Mouse (Mus musculus): ENCODE data around the gene Klf7. TPM values are rescaled to one million over a fixed set of nuclear protein-coding genes. Genes with fewer than 3 reads are reported as not detected.
A peak's percentile ranks its signal among the peaks of the same experiment; 100 is the strongest.

The Klf7 gene
- polyA plus RNA-seq, 1 experiment from 2014 or later: 53.2 TPM

GRCm38 (mm10) chr1:64035087-64035791, 86.8 kb downstream of the Klf7 start:
- H3K4me3 ChIP-seq: no peak overlapping the region
- no peak overlapping the region for H3K4me2 ChIP-seq (replicated peaks)
- no peak for ATAC-seq (ENCODE audit: low FRiP score)
- no peak overlapping the region; the same call in 1 of the 2 replicates for H3K27ac ChIP-seq
- no peak overlapping the region for H3K9ac ChIP-seq
- 70% methylated on average over 15 of the region's 15 CpGs for WGBS
- H3K4me1 ChIP-seq: peaks cover 33% of the 10 kb centered on the region
- no peaks in the 10 kb centered on the region for H3K9me3 ChIP-seq (replicated peaks)
- H3K27me3 ChIP-seq: no peaks in the 10 kb centered on the region
- H3K36me3 ChIP-seq: peaks cover 15% of the 10 kb centered on the region

GRCm38 (mm10) chr1:64032502-64033231, 89.4 kb downstream of the Klf7 start:
- Histone ChIP-seq H3K4me1 (peaks cover 18% of the 10 kb centered on the region), H3K4me3 (no peak overlapping the region), H3K9ac (no peak overlapping the region), H3K27ac (no peak overlapping the region), H3K36me3 (peaks cover 15% of the 10 kb centered on the region), H3K9me3 (replicated peaks) (no peaks in the 10 kb centered on the region), H3K4me2 (replicated peaks) (no peak overlapping the region), H3K27me3 (no peaks in the 10 kb centered on the region)
- no peak for ATAC-seq (ENCODE audit: low FRiP score)
- 85% methylated on average over 9 of the region's 9 CpGs for WGBS

GRCm38 (mm10) chr1:64021986-64022385, 100.1 kb downstream of the Klf7 start:
- no peak overlapping the region for H3K27ac ChIP-seq
- H3K4me2 ChIP-seq (replicated peaks): no peak overlapping the region
- 89% methylated on average over 3 of the region's 3 CpGs for WGBS
- H3K9ac ChIP-seq: no peak overlapping the region
- H3K4me3 ChIP-seq: no peak overlapping the region
- ATAC-seq (ENCODE audit: low FRiP score): no peak
- no peaks in the 10 kb centered on the region for H3K9me3 ChIP-seq (replicated peaks)
- no peaks in the 10 kb centered on the region for H3K36me3 ChIP-seq
- H3K27me3 ChIP-seq: no peaks in the 10 kb centered on the region
- H3K4me1 ChIP-seq: peaks cover 24% of the 10 kb centered on the region; the same call in 1 of the 2 replicates

GRCm38 (mm10) chr1:64020672-64021635, 101.1 kb downstream of the Klf7 start:
- Histone ChIP-seq H3K27me3 (no peaks in the 10 kb centered on the region), H3K9ac (no peak overlapping the region), H3K27ac (0 out of 2 replicates have a peak overlapping the region, but pooled peaks have one; percentile 41), H3K4me1 (peaks cover 24% of the 10 kb centered on the region; the same call in 1 of the 2 replicates), H3K4me3 (no peak overlapping the region), H3K4me2 (replicated peaks) (peak overlapping the region; percentile 15), H3K36me3 (no peaks in the 10 kb centered on the region), H3K9me3 (replicated peaks) (no peaks in the 10 kb centered on the region)
- no peak for ATAC-seq (ENCODE audit: low FRiP score)
- 34% methylated on average over 19 of the region's 19 CpGs for WGBS

GRCm38 (mm10) chr1:64019127-64019635, 102.9 kb downstream of the Klf7 start:
- no peak overlapping the region for H3K4me3 ChIP-seq
- ATAC-seq (ENCODE audit: low FRiP score): no peak
- no peak overlapping the region for H3K9ac ChIP-seq
- H3K4me2 ChIP-seq (replicated peaks): no peak overlapping the region
- H3K9me3 ChIP-seq (replicated peaks): no peaks in the 10 kb centered on the region
- no peaks in the 10 kb centered on the region for H3K27me3 ChIP-seq
- H3K4me1 ChIP-seq: peaks cover 24% of the 10 kb centered on the region; the same call in 1 of the 2 replicates
- H3K27ac ChIP-seq: no peak overlapping the region
- no peaks in the 10 kb centered on the region for H3K36me3 ChIP-seq
- 73% methylated on average over 6 of the region's 6 CpGs for WGBS

GRCm38 (mm10) chr1:64018466-64019077, 103.5 kb downstream of the Klf7 start:
- 56% methylated on average over 16 of the region's 16 CpGs for WGBS
- H3K4me3 ChIP-seq: no peak overlapping the region
- no peaks in the 10 kb centered on the region for H3K9me3 ChIP-seq (replicated peaks)
- H3K36me3 ChIP-seq: no peaks in the 10 kb centered on the region
- H3K27ac ChIP-seq: 0 out of 2 replicates have a peak overlapping the region, but pooled peaks have one; percentile 30
- peaks cover 24% of the 10 kb centered on the region; the same call in 1 of the 2 replicates for H3K4me1 ChIP-seq
- H3K27me3 ChIP-seq: no peaks in the 10 kb centered on the region
- ATAC-seq (ENCODE audit: low FRiP score): no peak
- no peak overlapping the region for H3K9ac ChIP-seq
- no peak overlapping the region for H3K4me2 ChIP-seq (replicated peaks)

- ATAC-seq (ENCODE audit: low FRiP score): no peak
- no peak overlapping the region for H3K27ac ChIP-seq
- no peak overlapping the region for H3K9ac ChIP-seq
- WGBS: 97% methylated on average over 1 of the region's 1 CpGs
- no peaks in the 10 kb centered on the region for H3K36me3 ChIP-seq
- peaks cover 10% of the 10 kb centered on the region; the same call in 1 of the 2 replicates for H3K4me1 ChIP-seq
- H3K4me3 ChIP-seq: no peak overlapping the region
- no peaks in the 10 kb centered on the region for H3K9me3 ChIP-seq (replicated peaks)
- H3K27me3 ChIP-seq: no peaks in the 10 kb centered on the region
- H3K4me2 ChIP-seq (replicated peaks): no peak overlapping the region
Observed at GRCm38 (mm10) chr1:64014091-64014490, 108.0 kb downstream of the Klf7 start.

GRCm38 (mm10) chr1:64008994-64009393, 113.1 kb downstream of the Klf7 start:
- 42% methylated on average over 2 of the region's 2 CpGs for WGBS
- Histone ChIP-seq H3K4me1 (peaks cover 12% of the 10 kb centered on the region), H3K27ac (no peak overlapping the region), H3K36me3 (no peaks in the 10 kb centered on the region), H3K4me2 (replicated peaks) (no peak overlapping the region), H3K9me3 (replicated peaks) (no peaks in the 10 kb centered on the region), H3K27me3 (no peaks in the 10 kb centered on the region), H3K4me3 (no peak overlapping the region), H3K9ac (no peak overlapping the region)
- no peak for ATAC-seq (ENCODE audit: low FRiP score)

- Histone ChIP-seq H3K27ac (peak overlapping the region; percentile 40; the same call in 1 of the 2 replicates), H3K9me3 (replicated peaks) (no peaks in the 10 kb centered on the region), H3K9ac (no peak overlapping the region), H3K4me1 (peaks cover 21% of the 10 kb centered on the region), H3K36me3 (no peaks in the 10 kb centered on the region), H3K27me3 (no peaks in the 10 kb centered on the region), H3K4me2 (replicated peaks) (no peak overlapping the region), H3K4me3 (no peak overlapping the region)
- ATAC-seq (ENCODE audit: low FRiP score): 0 out of 2 replicates have a peak, but pooled peaks have one; percentile 26
Observed at GRCm38 (mm10) chr1:64008031-64008430, 114.1 kb downstream of the Klf7 start.

- Histone ChIP-seq H3K4me2 (replicated peaks) (no peak overlapping the region), H3K9me3 (replicated peaks) (no peaks in the 10 kb centered on the region), H3K27ac (no peak overlapping the region), H3K4me3 (no peak overlapping the region), H3K27me3 (no peaks in the 10 kb centered on the region), H3K9ac (no peak overlapping the region), H3K4me1 (peaks cover 21% of the 10 kb centered on the region), H3K36me3 (no peaks in the 10 kb centered on the region)
- ATAC-seq (ENCODE audit: low FRiP score): no peak
- 88% methylated on average over 2 of the region's 2 CpGs for WGBS
Observed at GRCm38 (mm10) chr1:64005194-64005593, 116.9 kb downstream of the Klf7 start.

GRCm38 (mm10) chr1:64003525-64004291, 118.4 kb downstream of the Klf7 start:
- no peaks in the 10 kb centered on the region for H3K36me3 ChIP-seq
- 33% methylated on average over 9 of the region's 9 CpGs for WGBS
- H3K4me2 ChIP-seq (replicated peaks): no peak overlapping the region
- peak overlapping the region; percentile 35; the same call in 1 of the 2 replicates for H3K27ac ChIP-seq
- H3K4me1 ChIP-seq: peaks cover 19% of the 10 kb centered on the region
- no peaks in the 10 kb centered on the region for H3K27me3 ChIP-seq
- no peak overlapping the region for H3K9ac ChIP-seq
- no peak for ATAC-seq (ENCODE audit: low FRiP score)
- no peak overlapping the region for H3K4me3 ChIP-seq
- H3K9me3 ChIP-seq (replicated peaks): no peaks in the 10 kb centered on the region

Data from hindbrain, embryonic 12.5 days (tissue).